35 mouse cellular contexts compared by ENCODE assay signal in the genomic region with DNA sequence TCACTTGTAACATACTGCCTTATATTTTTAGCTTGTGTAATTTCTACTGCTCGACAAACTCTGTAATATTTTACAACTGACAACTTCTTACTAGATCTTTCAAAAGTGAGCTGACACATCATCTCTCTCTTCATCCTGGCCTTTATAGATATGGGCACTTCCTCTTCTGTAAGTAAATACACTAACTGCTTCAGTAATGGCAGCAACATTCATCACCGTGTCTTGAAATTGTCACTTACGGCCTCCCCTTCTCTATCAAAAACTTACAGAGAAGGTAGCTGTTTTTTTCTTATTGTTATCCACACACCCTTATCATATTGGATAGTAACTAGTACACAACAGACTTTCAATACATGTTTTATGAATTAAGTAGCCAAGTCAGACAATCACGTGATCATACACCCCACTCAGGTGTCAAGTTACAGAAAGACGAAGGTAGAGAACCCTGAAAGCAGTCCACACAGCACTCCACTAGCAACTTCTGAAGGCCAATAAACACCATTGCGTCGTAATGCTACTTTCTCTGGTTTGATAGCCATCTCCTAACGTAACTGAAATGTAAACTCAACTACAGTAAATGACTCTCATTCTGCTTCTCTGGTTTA.
"Had no signal": no experiment of that assay in that cellular context is flagged by ENCODE, and none has a peak within 500 bp of the region (broad histone marks: within the 10 kb centered on the region; RNA-seq: fewer than 3 reads in every experiment).

No protein-coding gene starts in this region.

- H3K36me3 ChIP-seq: heart, embryonic 10.5 days; heart, embryonic 12.5 days; heart, embryonic 13.5 days; heart, embryonic 15.5 days; hindbrain, embryonic 10.5 days; hindbrain, embryonic 12.5 days; hindbrain, embryonic 13.5 days; hindbrain, embryonic 15.5 days; intestine, embryonic 15.5 days; kidney, embryonic 15.5 days had no signal

- H3K9me3 ChIP-seq: heart, embryonic 10.5 days; heart, embryonic 15.5 days; hindbrain, embryonic 12.5 days; hindbrain, embryonic 13.5 days; hindbrain, embryonic 15.5 days; intestine, embryonic 15.5 days; kidney, embryonic 15.5 days had no signal

- H3K27ac ChIP-seq: heart, embryonic 10.5 days; heart, embryonic 13.5 days; heart, embryonic 15.5 days; hindbrain, embryonic 10.5 days; hindbrain, embryonic 12.5 days; hindbrain, embryonic 13.5 days; hindbrain, embryonic 14.5 days; hindbrain, embryonic 15.5 days; hindbrain, postnatal 0 days; intestine, embryonic 15.5 days; kidney, embryonic 15.5 days; kidney, postnatal 0 days; layer of hippocampus, adult 2 months; left cerebral cortex, adult 2 months had no signal

- ATAC-seq: hindbrain, embryonic 16.5 days; hindbrain, postnatal 0 days; inflammation-experienced regulatory T-cells, adult 6 months; intestine, embryonic 15.5 days; intestine, embryonic 16.5 days; intestine, postnatal 0 days had no signal

- DNase-seq: heart, postnatal 10 days; heart, postnatal 14 days; heart, postnatal 36 days; heart, postnatal 4 days; kidney, adult 11 months; kidney, adult 18-20 months; kidney, adult 2 months; kidney, adult 8-10 months; kidney, adult 9 months; kidney, postnatal 10 days; kidney, postnatal 14 days; kidney, postnatal 25 days; kidney, postnatal 36 days; kidney, postnatal 4 days; layer of hippocampus, adult 9-11 months; layer of hippocampus, postnatal 36 days had no signal

- H3K4me1 ChIP-seq: intestine, embryonic 15.5 days had no signal

- H3K9ac ChIP-seq: heart, embryonic 12.5 days; heart, embryonic 13.5 days; heart, embryonic 15.5 days; hindbrain, embryonic 12.5 days; hindbrain, embryonic 13.5 days; hindbrain, embryonic 14.5 days; hindbrain, embryonic 15.5 days; intestine, embryonic 15.5 days; kidney, embryonic 15.5 days had no signal

- H3K27me3 ChIP-seq: heart, embryonic 12.5 days; heart, embryonic 13.5 days; heart, embryonic 15.5 days; hindbrain, embryonic 12.5 days; hindbrain, embryonic 13.5 days; hindbrain, embryonic 15.5 days; intestine, embryonic 15.5 days; kidney, embryonic 15.5 days had no signal

- H3K4me3 ChIP-seq: heart, embryonic 10.5 days; heart, embryonic 12.5 days; heart, embryonic 13.5 days; heart, embryonic 15.5 days; hindbrain, embryonic 10.5 days; hindbrain, embryonic 12.5 days; hindbrain, embryonic 13.5 days; hindbrain, embryonic 15.5 days; intestine, embryonic 15.5 days; kidney, embryonic 15.5 days; layer of hippocampus, adult 2 months; left cerebral cortex, adult 2 months had no signal
